Mouse (Mus musculus): ENCODE results near the gene Gpc6. TPM values are rescaled to one million over a fixed set of nuclear protein-coding genes. Genes with fewer than 3 reads are reported as not detected.
A peak's percentile ranks its signal among the peaks of the same experiment; 100 is the strongest.

Gene Gpc6
- total RNA-seq, 2 experiments from 2014 or later: 11.0 to 13.5 TPM

DNA sequence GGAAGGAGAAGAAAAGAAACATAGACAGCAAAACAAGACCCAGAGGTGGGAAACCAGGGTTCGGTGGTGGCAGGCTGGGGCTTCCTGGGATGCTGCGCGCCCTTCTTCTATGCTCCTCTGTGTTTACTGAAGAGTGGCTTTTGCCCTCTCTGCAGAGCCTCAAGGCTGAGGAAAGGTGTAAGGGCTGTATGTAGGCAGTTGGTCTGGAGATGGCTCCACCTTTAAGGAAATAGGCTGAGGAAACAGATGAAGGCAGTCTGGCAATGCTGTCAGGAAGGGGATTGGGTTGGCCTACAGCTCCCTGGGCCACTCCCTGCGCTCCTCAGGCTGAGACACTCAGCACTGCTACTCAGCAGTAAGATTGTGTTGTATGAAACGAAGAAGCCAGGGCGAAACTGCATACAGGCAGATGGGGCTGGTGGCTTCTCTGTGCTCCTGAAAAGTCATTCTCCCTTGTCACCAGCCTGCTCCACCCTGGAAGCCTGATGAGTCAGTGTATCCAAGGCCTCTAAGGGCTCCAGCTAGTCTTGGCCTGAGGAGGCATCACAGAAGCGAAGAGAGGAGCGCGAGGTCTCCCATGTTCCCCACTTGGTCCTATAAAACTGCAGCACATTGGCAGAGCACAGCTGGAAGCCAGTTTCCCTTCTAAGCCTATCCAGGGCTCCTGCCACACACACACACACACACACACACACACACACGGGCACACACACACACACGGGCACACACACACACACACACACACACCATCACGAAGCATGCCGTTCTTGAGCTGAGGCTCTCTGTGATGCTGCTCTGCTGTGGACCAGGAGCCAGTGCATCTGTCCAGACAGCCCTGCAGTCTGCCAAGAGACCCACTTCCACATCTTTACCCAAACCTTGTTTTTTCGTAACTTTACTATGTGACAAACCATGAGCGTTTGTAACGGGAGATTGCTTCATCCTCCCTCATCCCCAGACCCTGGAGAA, 1006.0 kb downstream of the Gpc6 start:
- intact Hi-C loops (cut with DNase I): no loop called here
- no peak for DNase-seq (ENCODE audit: low spot score)

DNA sequence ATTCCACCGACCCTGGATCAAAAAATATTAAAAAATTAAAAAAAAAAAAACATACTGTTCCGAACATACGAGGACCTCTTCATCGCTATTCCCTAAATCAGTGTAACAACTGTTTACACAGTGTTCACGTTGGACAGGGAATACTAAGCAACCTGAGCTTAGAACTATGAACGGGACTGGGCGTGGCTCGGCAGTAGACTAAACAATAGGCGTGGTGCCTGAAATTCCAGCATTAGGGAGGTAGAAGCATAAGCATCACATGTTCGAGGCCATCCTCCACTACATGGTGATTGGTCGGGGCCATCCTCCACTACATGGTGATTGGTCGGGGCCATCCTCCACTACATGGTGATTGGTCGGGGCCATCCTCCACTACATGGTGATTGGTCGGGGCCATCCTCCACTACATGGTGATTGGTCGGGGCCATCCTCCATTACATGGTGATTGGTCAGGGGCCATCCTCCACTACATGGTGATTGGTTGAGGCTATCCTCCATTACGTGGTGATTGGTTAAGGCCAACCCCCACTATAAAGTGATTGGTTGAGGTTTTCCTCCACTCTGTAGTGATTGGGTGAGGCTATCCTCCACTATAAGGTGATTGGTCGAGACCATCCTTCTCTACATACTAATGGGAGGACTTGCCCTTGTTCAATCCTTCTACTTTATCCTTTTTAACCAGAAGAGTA, 1007.2 kb downstream of the Gpc6 start:
- intact Hi-C loops (cut with DNase I): no loop called here
- DNase-seq (ENCODE audit: low spot score): no peak

DNA sequence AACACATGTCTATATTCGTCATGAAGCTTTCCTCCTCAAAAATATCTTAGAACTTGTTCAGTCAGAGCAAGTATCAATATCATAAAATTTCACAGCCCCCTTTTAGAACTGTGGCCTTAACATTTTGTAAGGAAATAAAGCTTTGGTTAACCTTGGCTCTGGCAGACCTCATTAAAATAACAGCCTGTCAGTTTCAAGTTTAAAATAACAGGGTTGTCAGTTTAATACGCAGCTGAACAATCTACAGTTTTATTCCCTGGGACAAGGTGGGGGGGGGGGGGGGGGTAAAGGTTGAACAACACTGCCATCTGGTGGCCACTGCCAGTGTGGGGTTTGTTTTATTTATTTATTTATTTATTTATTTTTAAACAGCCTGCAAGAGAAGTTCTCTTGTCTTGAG, 1013.4 kb downstream of the Gpc6 start:
- DNase-seq (ENCODE audit: low spot score): no peak
- intact Hi-C loops (cut with DNase I): loop anchor here (5.0 kb wide), 3 partner anchors 46 to 1376 kb away; no protein-coding TSS in a partner anchor

- intact Hi-C loops (cut with DNase I): loop anchor here (5.0 kb wide), 3 partner anchors 47 to 1377 kb away; no protein-coding TSS in a partner anchor
- DNase-seq (ENCODE audit: low spot score): no peak
These were observed 1014.4 kb downstream of the Gpc6 start for GRCm38 (mm10) chr14:117939471-117939870.

DNA sequence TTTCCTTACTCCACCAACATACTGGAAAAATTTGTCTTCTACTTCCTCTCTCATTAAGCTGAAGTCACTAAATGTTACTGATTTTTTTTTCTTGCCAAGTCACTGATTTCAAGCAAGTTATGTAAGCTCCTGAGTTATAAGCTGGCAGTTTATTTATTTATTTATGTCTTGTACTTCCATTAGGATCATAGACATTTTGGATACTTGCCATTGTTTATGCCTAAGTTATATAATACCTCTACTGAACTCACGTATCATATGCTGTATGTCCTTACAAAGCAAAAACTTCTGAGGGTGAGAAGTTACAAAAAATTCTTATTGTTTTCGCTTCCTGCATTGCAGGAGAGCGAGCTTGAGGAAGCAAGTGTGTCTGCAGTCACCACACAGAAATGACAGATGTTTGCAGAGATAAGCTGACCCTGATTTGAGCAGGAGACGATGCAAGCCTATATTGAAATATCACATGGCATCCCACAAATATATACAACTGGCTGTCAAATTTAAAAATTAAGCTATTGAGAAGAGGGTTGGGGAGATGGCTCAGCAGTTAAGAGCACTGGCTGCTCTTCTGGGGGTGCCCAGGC, 1020.9 kb downstream of the Gpc6 start:
- intact Hi-C loops (cut with DNase I): no loop called here
- DNase-seq (ENCODE audit: low spot score): no peak

DNA sequence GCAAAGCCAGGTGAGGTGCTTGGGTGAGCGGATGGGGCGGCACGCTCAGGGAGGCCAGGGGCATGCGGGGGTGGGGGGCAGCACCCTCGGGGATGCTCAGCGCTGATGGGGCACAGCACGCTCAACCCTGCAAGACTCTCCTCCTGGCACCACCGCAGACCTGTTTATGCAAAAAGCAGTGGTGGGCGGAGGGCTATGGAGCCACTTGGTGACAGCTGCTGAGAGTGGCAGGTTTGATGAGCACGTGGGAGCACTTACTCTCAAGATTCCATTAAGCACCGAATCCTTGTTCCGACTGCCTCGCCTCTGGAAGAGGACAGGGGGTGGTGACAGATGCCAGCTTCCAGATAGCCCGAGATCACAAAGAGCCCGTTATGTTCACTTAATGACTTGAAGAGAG, 1026.2 kb downstream of the Gpc6 start:
- intact Hi-C loops (cut with DNase I): no loop called here
- no peak for DNase-seq (ENCODE audit: low spot score)

- intact Hi-C loops (cut with DNase I): no loop called here
- no peak for DNase-seq (ENCODE audit: low spot score)
These were observed 1026.6 kb downstream of the Gpc6 start for GRCm38 (mm10) chr14:117951686-117952085.

- DNase-seq (ENCODE audit: low spot score): no peak
- intact Hi-C loops (cut with DNase I): no loop called here
These were observed 1030.9 kb downstream of the Gpc6 start for GRCm38 (mm10) chr14:117956051-117956450.

DNA sequence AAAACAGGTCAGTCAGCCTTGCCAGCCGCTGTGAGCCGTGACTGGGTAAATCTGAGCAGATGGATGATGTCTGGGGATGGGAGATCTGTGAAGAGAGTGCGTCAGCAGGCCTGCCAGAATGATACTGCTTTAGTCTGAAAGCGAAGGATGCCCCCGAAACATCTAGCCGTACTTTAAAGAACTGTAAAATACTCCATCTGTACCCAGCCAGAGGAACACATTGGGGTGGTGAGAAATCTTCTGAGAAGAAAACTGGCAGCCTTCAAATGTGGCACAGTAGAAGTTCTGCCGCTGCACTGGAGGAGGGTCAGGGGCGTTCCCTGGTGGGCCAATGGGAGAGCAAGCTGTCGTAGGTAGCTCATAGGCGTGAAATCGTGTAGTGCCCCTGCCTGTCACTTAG, 1033.3 kb downstream of the Gpc6 start:
- intact Hi-C loops (cut with DNase I): no loop called here
- DNase-seq (ENCODE audit: low spot score): no peak

- intact Hi-C loops (cut with DNase I): no loop called here
These were observed 1036.2 kb downstream of the Gpc6 start for GRCm38 (mm10) chr14:117961267-117961666.

DNA sequence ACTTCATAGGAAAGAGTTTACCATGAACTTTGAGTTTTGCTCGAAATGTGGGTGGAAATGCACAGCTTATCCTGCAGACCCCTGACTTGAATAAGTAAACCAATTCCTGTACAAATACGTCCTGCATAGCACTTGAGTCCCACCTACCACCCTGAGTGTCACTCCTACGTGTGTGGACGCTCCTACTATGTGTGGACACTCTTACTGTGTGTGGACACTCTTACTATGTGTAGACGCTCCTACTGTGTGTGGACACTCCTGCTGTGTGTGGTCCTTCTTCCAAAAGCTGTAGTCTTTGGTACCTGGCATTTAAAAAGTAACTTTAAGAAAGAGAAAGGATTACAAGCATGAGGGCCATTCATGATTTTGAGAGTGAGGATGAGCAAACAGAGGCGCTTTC, 1036.7 kb downstream of the Gpc6 start:
- DNase-seq (ENCODE audit: low spot score): no peak
- intact Hi-C loops (cut with DNase I): no loop called here

More at GRCm38 (mm10) chr14:117961267-117961666, 1036.2 kb downstream of the Gpc6 start:
- DNase-seq (ENCODE audit: low spot score): peak; percentile 67

- no peak for DNase-seq (ENCODE audit: low spot score)
- intact Hi-C loops (cut with DNase I): no loop called here
These were observed 1037.3 kb downstream of the Gpc6 start for GRCm38 (mm10) chr14:117962453-117962852.

GRCm38 (mm10) chr14:117972576-117972975, 1047.5 kb downstream of the Gpc6 start:
- no peak for DNase-seq (ENCODE audit: low spot score)
- intact Hi-C loops (cut with DNase I): no loop called here

DNA sequence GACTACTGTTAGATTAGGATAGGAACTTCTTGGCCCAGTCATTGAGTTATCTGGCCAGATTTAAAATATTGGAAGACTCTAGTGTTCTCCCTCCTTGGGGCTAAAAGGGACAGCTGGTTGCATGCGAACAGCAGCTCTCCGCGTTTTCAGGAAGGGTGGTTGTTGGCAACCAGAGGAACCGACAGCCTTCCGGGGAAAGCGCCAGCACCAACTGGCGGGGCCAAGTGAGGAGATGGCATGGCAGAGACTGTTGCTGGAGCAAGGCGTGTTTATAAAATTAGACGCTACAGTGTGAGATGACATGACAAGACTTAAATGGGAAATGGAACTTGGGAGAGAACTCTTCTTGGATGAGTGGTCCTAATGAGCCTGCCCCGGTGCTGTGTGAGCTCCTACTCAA, 1056.4 kb downstream of the Gpc6 start:
- no peak for DNase-seq (ENCODE audit: low spot score)
- intact Hi-C loops (cut with DNase I): no loop called here

DNA sequence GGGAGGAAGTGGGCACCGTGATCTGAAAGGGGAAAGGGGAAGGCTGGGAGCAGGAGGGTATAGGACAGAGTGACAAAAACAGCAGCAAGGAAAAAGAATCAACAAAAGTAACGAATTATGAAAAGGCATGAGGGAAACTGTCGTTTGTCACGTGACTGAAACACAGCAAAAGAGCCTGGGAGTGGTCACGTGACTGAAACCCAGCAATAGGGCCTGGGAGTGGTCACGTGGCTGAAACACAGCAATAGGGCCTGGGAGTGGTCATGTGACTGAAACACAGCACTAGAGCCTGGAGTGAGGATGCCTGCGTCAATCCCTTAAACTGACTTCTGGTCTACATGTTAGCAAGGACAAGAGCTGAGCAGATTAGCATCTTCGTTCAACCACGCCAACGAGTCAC, 1063.3 kb downstream of the Gpc6 start:
- DNase-seq (ENCODE audit: low spot score): no peak
- intact Hi-C loops (cut with DNase I): no loop called here

GRCm38 (mm10) chr14:117990203-117990602, 1065.1 kb downstream of the Gpc6 start:
- DNase-seq (ENCODE audit: low spot score): no peak
- intact Hi-C loops (cut with DNase I): no loop called here

GRCm38 (mm10) chr14:117992600-117993256, 1067.6 kb downstream of the Gpc6 start:
- no peak for DNase-seq (ENCODE audit: low spot score)
- intact Hi-C loops (cut with DNase I): no loop called here

- intact Hi-C loops (cut with DNase I): no loop called here
These were observed 1068.7 kb downstream of the Gpc6 start for GRCm38 (mm10) chr14:117993845-117994244.

GRCm38 (mm10) chr14:118004434-118004833, 1079.3 kb downstream of the Gpc6 start:
- no peak for DNase-seq (ENCODE audit: low spot score)
- intact Hi-C loops (cut with DNase I): loop anchor here (2.0 kb wide), 1 partner anchor 150 kb away; no protein-coding TSS in a partner anchor

More at GRCm38 (mm10) chr14:117993845-117994244, 1068.7 kb downstream of the Gpc6 start:
- DNase-seq (ENCODE audit: low spot score): no peak

- intact Hi-C loops (cut with DNase I): loop anchor here (2.0 to 5.0 kb wide), 3 partner anchors 87 to 582 kb away; no protein-coding TSS in a partner anchor
These were observed 1080.6 kb downstream of the Gpc6 start for GRCm38 (mm10) chr14:118005697-118006096.

More at GRCm38 (mm10) chr14:118005697-118006096, 1080.6 kb downstream of the Gpc6 start:
- DNase-seq (ENCODE audit: low spot score): no peak

Data from heart, postnatal 25 days (tissue).